Mouse (Mus musculus) kidney, embryonic 15.5 days (tissue): ENCODE measurements around the gene Cfp. TPM values are rescaled to one million over a fixed set of nuclear protein-coding genes. Genes with fewer than 3 reads are reported as not detected.

ENCODE experiments used
- ATAC-seq: fragments of 200-750 bp; cut with Nextera tagmentation; replicated peaks from 2 replicates; pipeline ENCODE4 v1.8.0; 2017; ENCODE audit warnings: moderate TSS enrichment; ENCODE audit not compliant: low FRiP score
- H3K27ac ChIP-seq: fragments of 300-500 bp; sonication (generic); 2 replicates; pipeline ENCODE4 v1.5.1; 2015; ENCODE audit warnings: mild to moderate bottlenecking, inconsistent platforms
- H3K27me3 ChIP-seq: fragments of 300-500 bp; sonication (generic); 2 replicates; pipeline ENCODE4 v1.6.1; 2015; ENCODE audit warnings: inconsistent platforms
- H3K36me3 ChIP-seq: fragments of 300-500 bp; sonication (generic); 2 replicates; pipeline ENCODE4 v1.6.1; 2015; ENCODE audit warnings: inconsistent platforms
- H3K4me1 ChIP-seq: fragments of 300-500 bp; sonication (generic); 2 replicates; pipeline ENCODE4 v1.6.1; 2015; ENCODE audit warnings: inconsistent platforms
- H3K4me2 ChIP-seq: fragments of 300-500 bp; sonication (generic); 2 replicates; pipeline ENCODE4 v1.6.1; 2015; ENCODE audit warnings: moderate library complexity, mild to moderate bottlenecking, inconsistent platforms
- H3K4me3 ChIP-seq: fragments of 300-500 bp; sonication (generic); replicated peaks from 2 replicates; pipeline ENCODE4 v1.5.1; 2015; ENCODE audit warnings: mild to moderate bottlenecking, inconsistent platforms
- H3K9ac ChIP-seq: fragments of 300-500 bp; sonication (generic); 2 replicates; pipeline ENCODE4 v1.6.1; 2015; ENCODE audit warnings: mild to moderate bottlenecking, inconsistent platforms
- H3K9me3 ChIP-seq: fragments of 300-500 bp; sonication (generic); replicated peaks from 2 replicates; pipeline ENCODE4 v1.6.1; 2016; ENCODE audit warnings: inconsistent platforms
- WGBS: fragments of 180-500 bp; shearing (Covaris S2); methylation state at CpG from one replicate; pipeline ENCODE4 v1.1.7; 2015; ENCODE audit warnings: mixed read lengths; 5-methylcytosine and 5-hydroxymethylcytosine counted together
- polyA plus RNA-seq: library from polyadenylated mRNA; unstranded; fragments of >200 nt; fragmentation: Nextera tagmentation; extraction: Ambion mirVana; gene quantifications from 2 replicates; pipeline ENCODE4 v1.2.1, GENCODE M21; 2015

Cfp gene
- polyA plus RNA-seq, 1 experiment from 2014 or later = 8.2 TPM

DNA sequence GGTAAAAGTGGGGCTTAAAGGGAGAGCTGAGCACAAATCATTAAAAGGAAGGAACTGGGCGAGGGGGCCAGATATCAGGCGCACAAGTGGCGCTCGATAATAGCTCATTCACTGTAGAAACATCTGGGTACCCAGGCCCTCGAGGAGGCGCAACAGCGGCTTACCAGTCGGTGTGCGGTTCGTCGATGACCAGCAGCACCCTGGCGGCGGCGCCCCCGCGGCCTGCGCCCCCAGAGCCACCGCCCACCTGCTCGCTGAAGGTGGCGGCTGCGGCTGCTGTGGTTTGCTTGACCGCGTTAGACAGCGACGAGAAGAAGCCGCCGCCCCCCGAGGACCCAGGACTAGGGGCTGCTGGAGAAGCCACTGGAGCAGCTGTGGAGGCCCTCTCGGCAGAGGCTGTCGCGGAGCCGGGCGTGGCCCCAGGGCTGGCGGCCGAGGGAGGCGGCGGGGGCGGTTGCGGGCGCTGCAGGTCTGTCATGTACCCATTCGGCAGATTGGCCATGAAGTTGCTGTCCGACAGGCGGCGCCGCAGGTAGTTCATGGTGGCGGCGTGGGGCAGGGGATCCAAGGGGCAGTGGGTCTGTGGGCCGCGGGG, 11.0 kb downstream of the Cfp start:
- Histone ChIP-seq H3K27me3 (peaks cover 15% of the 10 kb centered on the region; the same call in 1 of the 2 replicates), H3K36me3 (no peaks in the 10 kb centered on the region), H3K27ac (no peak overlapping the region), H3K9me3 (no peaks in the 10 kb centered on the region), H3K4me2 (peak overlapping the region; percentile 83), H3K9ac (no peak overlapping the region), H3K4me3 (peak overlapping the region; percentile 45), H3K4me1 (peaks cover 8% of the 10 kb centered on the region; the same call in 1 of the 2 replicates)
- 19% methylated on average over 45 of the region's 49 CpGs for WGBS
- peak; percentile 64 for ATAC-seq

DNA sequence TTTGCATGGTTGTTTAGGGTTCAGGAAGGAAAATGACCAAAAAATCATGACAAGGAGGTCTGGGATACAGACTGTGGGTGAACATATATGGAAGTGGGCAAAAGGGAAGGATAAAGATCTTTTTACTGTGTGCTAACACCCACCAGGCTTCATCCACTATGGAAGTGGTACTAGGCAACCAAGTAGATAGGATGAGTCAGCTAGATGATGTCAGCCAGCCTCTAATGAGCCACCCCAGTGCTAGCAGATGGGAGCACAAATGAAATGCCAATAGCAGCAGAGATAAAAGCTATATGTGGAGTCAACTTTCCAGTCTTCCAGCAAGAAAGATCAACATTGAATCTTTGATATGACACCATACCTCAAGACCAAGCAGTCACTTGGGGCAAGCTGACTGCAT, 16.3 kb downstream of the Cfp start:
- no peak overlapping the region for H3K27ac ChIP-seq
- H3K4me1 ChIP-seq = peaks cover 1% of the 10 kb centered on the region; the same call in 1 of the 2 replicates
- H3K4me3 ChIP-seq = no peak overlapping the region
- H3K4me2 ChIP-seq = no peak overlapping the region
- H3K27me3 ChIP-seq = 0 out of 2 replicates have a peak, but pooled peaks cover 11% of the 10 kb centered on the region
- no peaks in the 10 kb centered on the region for H3K36me3 ChIP-seq
- no peak for ATAC-seq
- H3K9me3 ChIP-seq = no peaks in the 10 kb centered on the region
- H3K9ac ChIP-seq = no peak overlapping the region

DNA sequence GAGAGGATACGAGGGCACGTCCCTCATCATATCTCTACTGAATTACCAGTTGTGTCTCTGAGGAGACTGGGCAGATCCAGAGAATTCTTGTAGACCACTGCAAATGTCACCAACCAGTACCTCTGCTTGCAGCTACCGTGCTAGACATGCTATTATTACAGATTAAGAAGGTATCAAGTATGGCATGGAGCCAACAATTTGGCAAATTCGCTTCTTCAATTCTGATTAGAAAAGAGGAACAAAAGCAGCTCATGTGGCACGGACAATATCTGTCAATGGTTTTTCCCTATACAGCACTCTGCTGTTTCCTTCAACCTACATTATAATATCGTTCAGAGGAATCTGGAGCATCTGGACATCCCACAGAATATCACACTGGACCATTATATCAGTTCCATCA, 17.6 kb downstream of the Cfp start:
- H3K4me3 ChIP-seq = no peak overlapping the region
- H3K27me3 ChIP-seq = no peaks in the 10 kb centered on the region
- 86% methylated on average over 6 of the region's 6 CpGs for WGBS
- H3K36me3 ChIP-seq = no peaks in the 10 kb centered on the region
- no peaks in the 10 kb centered on the region for H3K4me1 ChIP-seq
- H3K27ac ChIP-seq = no peak overlapping the region
- H3K9ac ChIP-seq = no peak overlapping the region
- H3K9me3 ChIP-seq = no peaks in the 10 kb centered on the region
- ATAC-seq = no peak
- H3K4me2 ChIP-seq = no peak overlapping the region

DNA sequence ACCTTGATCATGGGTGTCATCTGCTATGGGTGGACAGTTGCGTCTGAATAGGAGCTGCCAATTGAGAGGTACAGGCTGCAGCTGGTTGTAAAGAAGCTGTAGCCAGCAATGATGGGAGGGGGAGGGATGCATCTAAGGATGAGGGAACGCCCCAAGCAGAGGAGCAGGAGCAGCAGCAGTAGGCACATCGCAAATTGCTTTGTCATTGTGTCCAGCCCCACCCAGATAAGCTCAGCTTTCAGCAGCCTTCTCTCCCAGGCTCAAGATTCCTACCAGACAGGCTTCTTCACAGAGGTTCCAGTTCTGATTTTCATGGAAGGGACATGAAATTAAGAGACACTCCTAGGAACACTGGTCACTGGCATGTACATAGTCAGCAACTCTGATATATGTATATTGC, 21.3 kb downstream of the Cfp start:
- no peak for ATAC-seq
- H3K4me3 ChIP-seq = no peak overlapping the region
- 38% methylated on average over 3 of the region's 3 CpGs for WGBS

More for the DNA sequence above, 21.3 kb downstream of the Cfp start:
- no peak overlapping the region for H3K9ac ChIP-seq
- H3K4me1 ChIP-seq = no peaks in the 10 kb centered on the region
- no peaks in the 10 kb centered on the region for H3K27me3 ChIP-seq
- H3K27ac ChIP-seq = no peak overlapping the region
- no peaks in the 10 kb centered on the region for H3K9me3 ChIP-seq
- no peaks in the 10 kb centered on the region for H3K36me3 ChIP-seq
- no peak overlapping the region for H3K4me2 ChIP-seq

Other genes with a start within 250 kb of the Cfp start
- gene Cdk16, start 243.6 kb downstream of the Cfp start, polyA plus RNA-seq = 102 and 113 TPM in 2 replicates
- 43.9 and 47.8 TPM in 2 replicates for gene Usp11, start 227.6 kb downstream of the Cfp start, polyA plus RNA-seq
- gene Araf, start 133.7 kb downstream of the Cfp start, polyA plus RNA-seq = 115 and 129 TPM in 2 replicates
- 23.1 and 28.0 TPM in 2 replicates for gene Timp1, start 61.4 kb downstream of the Cfp start, polyA plus RNA-seq
- gene Syn1, start 10.6 kb downstream of the Cfp start, polyA plus RNA-seq = 0.44 and 0.70 TPM in 2 replicates
- 14.2 and 16.2 TPM in 2 replicates for gene Elk1, start 19.1 kb upstream of the Cfp start, polyA plus RNA-seq
- gene Uxt, start 30.5 kb upstream of the Cfp start, polyA plus RNA-seq = 59.7 and 62.0 TPM in 2 replicates
- 4.9 and 6.3 TPM in 2 replicates for gene Zfp182, start 130.8 kb upstream of the Cfp start, polyA plus RNA-seq
- gene Spaca5, start 136.9 kb upstream of the Cfp start, polyA plus RNA-seq = not detected in 2 replicates
- gene Zfp300, start 158.0 kb upstream of the Cfp start, polyA plus RNA-seq = 1.2 and 1.9 TPM in 2 replicates
- gene Ssxa1, start 184.3 kb upstream of the Cfp start, polyA plus RNA-seq = not detected in 2 replicates
- not detected in 2 replicates for gene Gm21876, start 244.1 kb upstream of the Cfp start, polyA plus RNA-seq